Mouse (Mus musculus) liver, embryonic 14.5 days (tissue): Measurements from ENCODE around the gene Gprc5b. TPM values are rescaled to one million over a fixed set of nuclear protein-coding genes. Genes with fewer than 3 reads are reported as not detected.

ENCODE experiments used
- ATAC-seq: fragments of 200-750 bp; cut with Nextera tagmentation; 2 replicates; pipeline ENCODE4 v1.8.0; 2017; ENCODE audit warnings: moderate number of reproducible peaks, mild to moderate bottlenecking, moderate library complexity; ENCODE audit not compliant: insufficient read depth
- DNase-seq, 3 experiments: peaks; one replicate each; pipeline ENCODE4 v3.0.0-alpha.2; 2012 to 2013; ENCODE audit warnings: low read depth in 3 of 3, low spot score in 3 of 3
- H3K27ac ChIP-seq: fragments of 300-500 bp; sonication (generic); 2 replicates; pipeline ENCODE4 v1.5.1; 2014; ENCODE audit warnings: moderate library complexity, mild to moderate bottlenecking, control low read depth, inconsistent platforms
- H3K27me3 ChIP-seq: fragments of 300-500 bp; sonication (generic); 2 replicates; pipeline ENCODE4 v1.6.1; 2014; ENCODE audit warnings: mild to moderate bottlenecking, low read length, moderate library complexity; ENCODE audit not compliant: control insufficient read depth, insufficient read depth
- H3K36me3 ChIP-seq: fragments of 300-500 bp; sonication (generic); replicated peaks from 2 replicates; pipeline ENCODE4 v1.6.1; 2014; ENCODE audit warnings: low read depth; ENCODE audit not compliant: control insufficient read depth, insufficient read depth
- H3K4me1 ChIP-seq, 2 experiments: fragments of 200-500 bp in 1 of 2; fragments of 300-500 bp in 1 of 2; sonication (generic) in 1 of 2; replicated peaks; 2 replicates each; pipeline ENCODE4 v1.6.1; 2012 to 2014; ENCODE audit warnings: antibody characterized with exemption in 1 of 2, inconsistent platforms in 1 of 2, low read length in 1 of 2; ENCODE audit not compliant: control insufficient read depth in 2 of 2, insufficient read depth in 2 of 2
- H3K4me2 ChIP-seq: fragments of 300-500 bp; sonication (generic); 2 replicates; pipeline ENCODE4 v1.6.1; 2014; ENCODE audit warnings: low read depth, mild to moderate bottlenecking, control low read depth, moderate library complexity
- H3K4me3 ChIP-seq, 2 experiments: fragments of 200-500 bp in 1 of 2; fragments of 300-500 bp in 1 of 2; sonication (generic) in 1 of 2; 2 replicates each; pipeline ENCODE4 v1.5.1; 2012 to 2014; ENCODE audit warnings: low read depth in 2 of 2, low read length in 2 of 2, mild to moderate bottlenecking in 2 of 2, control low read depth in 1 of 2, inconsistent platforms in 1 of 2, moderate library complexity in 1 of 2; ENCODE audit not compliant: insufficient read depth in 1 of 2
- H3K9ac ChIP-seq: fragments of 300-500 bp; sonication (generic); replicated peaks from 2 replicates; pipeline ENCODE4 v1.6.1; 2014; ENCODE audit warnings: mild to moderate bottlenecking, control low read depth, moderate library complexity
- H3K9me3 ChIP-seq: fragments of 300-500 bp; sonication (generic); 2 replicates; pipeline ENCODE4 v1.6.1; 2016; ENCODE audit warnings: low read length, mixed read lengths; ENCODE audit not compliant: control insufficient read depth
- CTCF ChIP-seq: IDR thresholded peaks from 2 replicates; pipeline ENCODE4 v1.5.1; 2016; ENCODE audit warnings: antibody characterized with exemption, low read depth, control low read depth
- EP300 ChIP-seq: IDR thresholded peaks from 2 replicates; pipeline ENCODE4 v1.6.1; 2016; ENCODE audit warnings: antibody characterized with exemption, low read depth
- WGBS: fragments of 180-500 bp; shearing (Covaris S2); extraction: QIAGEN DNeasy Blood & Tissue Kit; methylation state at CpG from one replicate; pipeline ENCODE4 v1.1.7; 2014; ENCODE audit not compliant: insufficient replicate concordance; 5-methylcytosine and 5-hydroxymethylcytosine counted together
- polyA plus RNA-seq, 2 experiments: library from polyadenylated mRNA; depleted of rRNA in 1 of 2; stranded (reverse) in 1 of 2; unstranded in 1 of 2; fragments of >200 nt; fragmentation: Nextera tagmentation in 1 of 2; extraction: Ambion mirVana in 1 of 2; gene quantifications; 2 replicates each; pipeline versions ENCODE4 v1.2.1 to v1.2.3; 2012 to 2014

The Gprc5b gene
- polyA plus RNA-seq, 2 experiments = 0.30 to 0.76 TPM

- H3K9ac ChIP-seq = no peak overlapping the region
- DNase-seq (no peak), ATAC-seq (no peak)
- 51% methylated on average over 1 of the region's 1 CpGs for WGBS
- H3K27ac ChIP-seq = no peak overlapping the region
- no peaks in the 10 kb centered on the region for H3K4me1 ChIP-seq
- H3K4me2 ChIP-seq = no peak overlapping the region
- no peak overlapping the region for H3K4me3 ChIP-seq
- TF ChIP-seq CTCF (no peak), EP300 (no peak)
- no peaks in the 10 kb centered on the region for H3K36me3 ChIP-seq
- H3K9me3 ChIP-seq = no peaks in the 10 kb centered on the region
- no peaks in the 10 kb centered on the region for H3K27me3 ChIP-seq
Observed at GRCm38 (mm10) chr7:118954968-118955367, 40.0 kb downstream of the Gprc5b start.

DNA sequence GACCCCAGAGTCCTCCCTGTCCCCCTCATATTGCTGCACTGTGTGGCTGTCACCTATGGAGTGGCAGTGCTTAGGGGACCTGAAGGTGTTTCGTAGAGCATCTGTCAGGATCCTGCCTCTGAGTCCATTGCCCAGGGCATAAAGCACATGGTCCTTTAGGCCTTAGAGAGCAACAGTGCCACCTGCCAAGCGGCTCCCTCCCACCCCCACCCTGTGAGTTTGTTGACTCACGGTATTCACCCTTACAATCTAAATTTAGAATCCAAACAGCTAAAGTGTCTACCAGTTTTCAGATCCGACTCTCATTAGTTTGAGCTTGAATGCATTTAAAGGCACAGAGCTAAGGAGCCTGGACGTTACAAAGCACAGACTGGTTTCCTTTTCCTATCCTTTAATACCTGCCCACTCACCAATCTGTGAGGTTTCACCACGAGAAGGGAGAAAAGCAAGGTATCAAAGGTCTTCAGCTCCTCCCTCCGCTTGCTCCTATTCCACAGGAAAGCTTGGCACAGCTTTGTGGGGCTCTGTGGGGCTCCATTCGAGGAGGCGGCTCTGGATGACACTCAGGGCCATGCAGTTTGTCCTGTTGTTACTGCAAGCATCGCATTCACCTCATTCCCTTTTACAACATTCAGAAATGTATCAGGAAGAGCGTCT is 41.3 kb downstream of the Gprc5b start:
- WGBS = 57% methylated on average over 11 of the region's 11 CpGs
- TF ChIP-seq CTCF (no peak), EP300 (no peak)
- Histone ChIP-seq H3K4me2 (no peak overlapping the region), H3K27ac (no peak overlapping the region), H3K9me3 (no peaks in the 10 kb centered on the region), H3K27me3 (no peaks in the 10 kb centered on the region), H3K36me3 (no peaks in the 10 kb centered on the region), H3K9ac (no peak overlapping the region), H3K4me1 (no peaks in the 10 kb centered on the region), H3K4me3 (no peak overlapping the region)
- ATAC-seq (no peak), DNase-seq (no peak)

- no peaks in the 10 kb centered on the region for H3K27me3 ChIP-seq
- no peak for ATAC-seq
- no peak overlapping the region for H3K27ac ChIP-seq
- H3K4me3 ChIP-seq = no peak overlapping the region
- H3K4me1 ChIP-seq = no peaks in the 10 kb centered on the region
- H3K36me3 ChIP-seq = no peaks in the 10 kb centered on the region
- H3K4me2 ChIP-seq = no peak overlapping the region
- no peak overlapping the region for H3K9ac ChIP-seq
- no peaks in the 10 kb centered on the region for H3K9me3 ChIP-seq
- DNase-seq = no peak
- TF ChIP-seq EP300 = no peak
- TF ChIP-seq CTCF = no peak
- WGBS = 65% methylated on average over 7 of the region's 7 CpGs
Observed at GRCm38 (mm10) chr7:118949749-118950148, 45.3 kb downstream of the Gprc5b start.

DNA sequence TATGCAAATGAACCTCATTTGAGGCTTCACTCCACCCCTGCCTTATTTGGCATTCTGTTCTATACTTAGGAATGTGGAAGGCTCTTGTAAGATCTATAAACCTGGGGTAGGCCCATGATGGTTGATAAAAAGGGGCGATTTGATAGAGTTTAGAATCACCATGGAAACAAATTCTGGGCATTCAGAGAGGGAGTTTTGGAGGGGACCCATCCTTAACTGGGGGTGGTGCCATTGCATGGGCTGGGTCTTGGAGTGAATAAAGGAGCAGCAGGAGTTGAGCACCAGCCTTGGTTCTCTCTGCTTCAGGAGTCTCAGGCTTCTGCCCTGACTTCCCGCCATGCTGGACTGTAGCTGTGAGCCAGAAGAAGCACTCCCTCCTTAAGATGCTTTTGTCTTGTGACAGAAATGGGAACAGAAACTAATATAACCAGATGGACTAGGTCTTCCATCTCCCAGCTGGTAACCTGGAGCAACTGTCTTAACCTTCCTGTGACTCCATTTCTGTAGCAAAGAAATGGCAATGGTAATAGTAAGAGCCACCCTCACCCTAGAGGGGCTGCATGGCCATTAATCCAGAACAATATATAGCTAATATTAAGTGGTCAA is 46.2 kb downstream of the Gprc5b start:
- 43% methylated on average over 2 of the region's 2 CpGs for WGBS
- H3K4me1 ChIP-seq = no peaks in the 10 kb centered on the region
- H3K4me3 ChIP-seq = no peak overlapping the region
- DNase-seq (no peak), ATAC-seq (no peak)
- H3K27me3 ChIP-seq = no peaks in the 10 kb centered on the region
- H3K36me3 ChIP-seq = no peaks in the 10 kb centered on the region
- H3K9me3 ChIP-seq = no peaks in the 10 kb centered on the region
- H3K27ac ChIP-seq = no peak overlapping the region
- no peak for TF ChIP-seq CTCF
- TF ChIP-seq EP300 = no peak
- H3K4me2 ChIP-seq = no peak overlapping the region
- no peak overlapping the region for H3K9ac ChIP-seq

DNA sequence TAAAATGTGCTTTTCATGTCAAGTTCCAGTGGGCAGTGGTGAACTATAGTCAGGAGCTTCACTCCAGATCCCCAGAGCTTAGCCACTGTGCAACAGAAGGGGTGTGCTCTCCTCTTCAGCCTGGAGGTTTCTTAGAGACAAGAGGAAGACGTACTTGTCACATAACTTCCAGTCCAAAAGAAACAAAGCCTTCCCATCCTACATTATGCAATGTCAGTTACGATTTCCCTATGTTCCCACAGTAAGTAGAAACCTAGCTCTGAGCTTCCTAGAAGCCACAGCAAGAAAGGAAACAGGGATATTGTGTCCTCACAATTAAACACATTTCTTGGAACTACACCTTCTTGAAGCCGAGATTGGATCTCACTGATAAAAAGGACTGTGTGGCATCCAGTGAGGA is 47.8 kb downstream of the Gprc5b start:
- no peak for TF ChIP-seq CTCF
- DNase-seq = no peak
- Histone ChIP-seq H3K27ac (no peak overlapping the region), H3K36me3 (no peaks in the 10 kb centered on the region), H3K27me3 (no peaks in the 10 kb centered on the region), H3K9me3 (no peaks in the 10 kb centered on the region), H3K4me3 (no peak overlapping the region), H3K4me2 (no peak overlapping the region), H3K4me1 (peaks cover 0 to 6% of the 10 kb centered on the region in 2 experiments; a peak in 2 of 4 replicates), H3K9ac (no peak overlapping the region)
- WGBS = 33% methylated on average over 3 of the region's 3 CpGs
- ATAC-seq = no peak
